ENCODE assay signal across 17 mouse cellular contexts in genomic region chr14:58322461-58322860, GRCm38 (mm10).
DNase-seq lines count a peak whose midpoint lies in the region.
"Had no signal": no experiment of that assay in that cellular context is flagged by ENCODE, and none has a peak within 500 bp of the region (broad histone marks: within the 10 kb centered on the region; RNA-seq: fewer than 3 reads in every experiment).

No protein-coding gene starts in this region.

- no peaks in the 10 kb centered on the region for H3K9me3 ChIP-seq in heart, embryonic 10.5 days
- H3K9me3 ChIP-seq: embryonic facial prominence, embryonic 15.5 days; heart, embryonic 13.5 days; hindbrain, embryonic 13.5 days had no signal

- H3K36me3 ChIP-seq in heart, embryonic 10.5 days, result no peaks in the 10 kb centered on the region
- H3K36me3 ChIP-seq: embryonic facial prominence, embryonic 15.5 days; heart, embryonic 13.5 days; hindbrain, embryonic 13.5 days had no signal

- H3K27ac ChIP-seq in heart, embryonic 10.5 days, result peak overlapping the region; percentile 53
- H3K27ac ChIP-seq: embryonic facial prominence, embryonic 15.5 days; heart, embryonic 13.5 days; hindbrain, embryonic 13.5 days had no signal

- WGBS in heart, embryonic 10.5 days, result 63% methylated on average over 4 of the region's 4 CpGs

- H3K4me1 ChIP-seq in heart, embryonic 10.5 days, result peaks cover 12% of the 10 kb centered on the region
- H3K4me1 ChIP-seq: embryonic facial prominence, embryonic 15.5 days; hindbrain, embryonic 13.5 days had no signal

- no peak for DNase-seq in heart, embryonic 10.5 days (ENCODE audit: low spot score)
- no peak for DNase-seq in heart, postnatal 4 days
- peak; percentile 24 for DNase-seq in kidney, postnatal 10 days
- DNase-seq in kidney, adult 11 months, result no peak
- DNase-seq in retina, postnatal 1 day, result peak; percentile 12
- DNase-seq in retina, embryonic 14.5 days (ENCODE audit: low spot score), result no peak
- no peak for DNase-seq in embryo, embryonic 10.5 days (ENCODE audit: low spot score)
- DNase-seq: adrenal gland, adult 2 months; B cell, adult 2 months; cerebellum, adult 2 months; heart, postnatal 14 days; lung, postnatal 4 days; right cerebral cortex, postnatal 14 days; spleen, adult 18-20 months had no signal

- no peak overlapping the region for H3K4me3 ChIP-seq in heart, embryonic 10.5 days
- H3K4me3 ChIP-seq: embryonic facial prominence, embryonic 15.5 days; heart, embryonic 13.5 days; hindbrain, embryonic 13.5 days had no signal

- H3K27me3 ChIP-seq in heart, embryonic 10.5 days (ENCODE audit: insufficient read depth, poor library complexity, severe bottlenecking), result no peaks in the 10 kb centered on the region
- H3K27me3 ChIP-seq: embryonic facial prominence, embryonic 15.5 days; heart, embryonic 13.5 days; hindbrain, embryonic 13.5 days had no signal

Comparison
In these comparisons a context has a peak if more than half of its experiments do, and no peak if none do; other contexts are left out.
1. DNase-seq: peak in kidney, postnatal 10 days (single experiment) and retina, postnatal 1 day (single experiment); none in heart, embryonic 10.5 days (single experiment), heart, postnatal 4 days (single experiment), kidney, adult 11 months (single experiment), retina, embryonic 14.5 days (single experiment) and embryo, embryonic 10.5 days (single experiment).